Mouse (Mus musculus): Measurements from ENCODE around the gene Zc3hav1l. TPM values are rescaled to one million over a fixed set of nuclear protein-coding genes. Genes with fewer than 3 reads are reported as not detected.

Zc3hav1l gene
- polyA plus RNA-seq, 1 experiment from 2014 or later: 16.4 TPM

GRCm38 (mm10) chr6:38297580-38298245 lies 1.3 kb downstream of the Zc3hav1l start:
- Histone ChIP-seq H3K36me3 (ENCODE audit: control insufficient read depth, insufficient read depth, low read length) (peaks cover 8% of the 10 kb centered on the region; the same call in 1 of the 2 replicates), H3K4me1 (replicated peaks; ENCODE audit: control insufficient read depth, insufficient read depth, low read length) (peaks cover 2% of the 10 kb centered on the region; the same call in 1 of the 2 replicates), H3K27ac (ENCODE audit: low read depth, low read length) (peak overlapping the region; percentile 86; the same call in 1 of the 2 replicates), H3K9ac (ENCODE audit: low read length) (peak overlapping the region; percentile 98; the same call in 1 of the 2 replicates), H3K4me2 (ENCODE audit: low read depth, low read length, severe bottlenecking) (peak overlapping the region; percentile 84), H3K9me3 (ENCODE audit: control insufficient read depth, low read length) (no peaks in the 10 kb centered on the region), H3K27me3 (ENCODE audit: control insufficient read depth, insufficient read depth, low read length) (peaks cover 9% of the 10 kb centered on the region; the same call in 1 of the 2 replicates), H3K4me3 (ENCODE audit: low read depth, low read length) (peak overlapping the region; percentile 60)
- ATAC-seq (replicated peaks; ENCODE audit: low FRiP score) (no peak), DNase-seq (ENCODE audit: low spot score) (peak; percentile 52)
- WGBS: 51% methylated on average over 12 of the region's 12 CpGs

- no peak overlapping the region for H3K4me2 ChIP-seq (ENCODE audit: low read depth, low read length, severe bottlenecking)
- no peak overlapping the region for H3K9ac ChIP-seq (ENCODE audit: low read length)
- DNase-seq (ENCODE audit: low spot score) (no peak), ATAC-seq (replicated peaks; ENCODE audit: low FRiP score) (no peak; the same call in 1 of the 2 replicates)
- peaks cover 2% of the 10 kb centered on the region; the same call in 1 of the 2 replicates for H3K4me1 ChIP-seq (replicated peaks; ENCODE audit: control insufficient read depth, insufficient read depth, low read length)
- no peak overlapping the region for H3K4me3 ChIP-seq (ENCODE audit: low read depth, low read length)
- H3K27ac ChIP-seq (ENCODE audit: low read depth, low read length): no peak overlapping the region
- no peaks in the 10 kb centered on the region for H3K9me3 ChIP-seq (ENCODE audit: control insufficient read depth, low read length)
- peaks cover 17% of the 10 kb centered on the region for H3K27me3 ChIP-seq (ENCODE audit: control insufficient read depth, insufficient read depth, low read length)
- H3K36me3 ChIP-seq (ENCODE audit: control insufficient read depth, insufficient read depth, low read length): peaks cover 8% of the 10 kb centered on the region; the same call in 1 of the 2 replicates
- WGBS: 43% methylated on average over 3 of the region's 3 CpGs
These were observed 5.4 kb downstream of the Zc3hav1l start for GRCm38 (mm10) chr6:38293708-38294107.

DNA sequence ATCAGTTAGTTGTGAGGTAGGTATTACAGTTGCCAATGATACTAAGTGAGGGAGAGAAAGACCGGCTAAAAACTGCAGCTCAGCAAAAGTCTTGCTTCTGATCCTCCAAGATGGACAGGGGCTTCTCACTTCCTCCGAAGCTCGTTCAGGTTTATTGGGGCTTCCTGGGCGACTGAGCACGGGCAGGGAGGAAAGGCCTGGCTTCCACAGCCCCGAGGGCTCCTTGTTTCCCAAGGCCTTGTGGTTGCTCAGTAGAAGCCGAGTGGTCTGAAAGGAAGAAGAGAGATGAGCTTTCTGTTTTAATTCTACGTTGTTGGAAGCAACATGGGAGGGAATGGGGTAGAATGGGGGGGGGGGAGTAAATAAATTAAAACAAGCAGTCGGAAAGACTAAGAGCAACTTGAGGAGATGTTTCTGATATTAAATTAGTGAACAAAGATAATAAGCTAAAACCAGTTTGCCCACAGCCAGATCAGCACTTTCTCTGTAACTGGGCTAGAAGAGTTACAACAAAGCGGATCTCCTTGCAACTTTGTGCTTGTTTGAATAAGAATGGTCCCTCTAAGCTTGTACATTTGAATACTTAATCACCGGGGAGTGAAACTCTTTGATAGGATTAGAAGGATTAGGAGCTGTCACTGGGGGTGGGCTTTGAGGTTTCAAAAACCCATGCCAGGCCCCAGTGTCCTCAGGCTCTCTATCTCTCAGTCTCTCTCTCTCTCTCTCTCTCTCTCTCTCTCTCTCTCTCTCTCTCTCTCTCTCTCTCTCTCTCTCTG lies 6.0 kb downstream of the Zc3hav1l start:
- DNase-seq (ENCODE audit: low spot score) (peak; percentile 56), ATAC-seq (replicated peaks; ENCODE audit: low FRiP score) (peak; percentile 81)
- peaks cover 8% of the 10 kb centered on the region; the same call in 1 of the 2 replicates for H3K36me3 ChIP-seq (ENCODE audit: control insufficient read depth, insufficient read depth, low read length)
- peak overlapping the region; percentile 42; the same call in 1 of the 2 replicates for H3K27ac ChIP-seq (ENCODE audit: low read depth, low read length)
- no peak overlapping the region for H3K4me3 ChIP-seq (ENCODE audit: low read depth, low read length)
- 11% methylated on average over 11 of the region's 11 CpGs for WGBS
- H3K9ac ChIP-seq (ENCODE audit: low read length): no peak overlapping the region
- H3K4me1 ChIP-seq (replicated peaks; ENCODE audit: control insufficient read depth, insufficient read depth, low read length): peaks cover 2% of the 10 kb centered on the region; the same call in 1 of the 2 replicates
- H3K4me2 ChIP-seq (ENCODE audit: low read depth, low read length, severe bottlenecking): no peak overlapping the region
- peaks cover 17% of the 10 kb centered on the region for H3K27me3 ChIP-seq (ENCODE audit: control insufficient read depth, insufficient read depth, low read length)
- H3K9me3 ChIP-seq (ENCODE audit: control insufficient read depth, low read length): no peaks in the 10 kb centered on the region

DNA sequence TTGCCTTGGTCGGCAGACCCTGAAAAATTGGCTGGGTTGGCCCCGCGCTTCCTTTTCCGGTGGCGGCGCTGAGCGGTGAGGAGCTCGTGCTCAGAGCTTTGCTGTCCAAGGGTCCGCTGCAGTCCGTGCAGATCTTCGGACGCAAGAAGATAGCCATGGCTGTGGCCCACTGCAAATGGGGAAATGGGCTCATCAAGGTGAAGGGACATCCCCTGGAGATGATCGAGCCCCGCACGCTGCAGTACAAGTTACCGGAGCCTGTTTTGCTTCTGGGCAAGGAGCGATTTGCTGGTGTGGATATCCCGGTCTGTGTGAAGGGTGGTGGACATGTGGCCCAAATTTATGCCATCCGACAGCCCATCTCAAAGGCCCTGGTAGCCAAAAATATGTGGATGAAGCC lies 14.6 kb downstream of the Zc3hav1l start:
- Histone ChIP-seq H3K36me3 (ENCODE audit: control insufficient read depth, insufficient read depth, low read length) (no peaks in the 10 kb centered on the region; the same call in 1 of the 2 replicates), H3K9ac (ENCODE audit: low read length) (no peak overlapping the region), H3K4me1 (replicated peaks; ENCODE audit: control insufficient read depth, insufficient read depth, low read length) (no peaks in the 10 kb centered on the region), H3K4me2 (ENCODE audit: low read depth, low read length, severe bottlenecking) (no peak overlapping the region), H3K27me3 (ENCODE audit: control insufficient read depth, insufficient read depth, low read length) (no peaks in the 10 kb centered on the region), H3K9me3 (ENCODE audit: control insufficient read depth, low read length) (no peaks in the 10 kb centered on the region), H3K4me3 (ENCODE audit: low read depth, low read length) (no peak overlapping the region), H3K27ac (ENCODE audit: low read depth, low read length) (no peak overlapping the region)
- DNase-seq (ENCODE audit: low spot score): no peak
- 97% methylated on average over 19 of the region's 19 CpGs for WGBS
- no peak for ATAC-seq (replicated peaks; ENCODE audit: low FRiP score)

DNA sequence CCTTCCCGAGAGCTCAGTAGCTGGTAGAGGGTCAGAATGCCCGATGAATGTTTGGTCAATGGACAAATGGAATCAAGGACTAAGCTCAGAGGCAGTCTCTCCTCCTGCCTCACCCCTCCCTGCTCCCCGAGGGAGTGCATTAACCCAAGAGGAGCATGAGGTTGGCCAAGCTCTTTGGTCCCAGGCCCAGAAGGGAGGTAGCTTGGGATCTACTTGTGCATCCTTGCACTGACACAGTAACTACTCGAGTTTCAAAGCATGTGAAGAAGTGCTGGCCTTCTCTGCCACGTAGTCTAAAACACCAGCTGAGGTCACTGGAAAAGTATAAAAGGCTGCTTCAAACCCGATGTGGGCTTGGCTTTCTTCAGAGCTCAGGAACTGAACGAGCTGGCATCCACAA lies 34.6 kb downstream of the Zc3hav1l start:
- DNase-seq (ENCODE audit: low spot score) (no peak), ATAC-seq (replicated peaks; ENCODE audit: low FRiP score) (no peak)
- Histone ChIP-seq H3K4me1 (replicated peaks; ENCODE audit: control insufficient read depth, insufficient read depth, low read length) (no peaks in the 10 kb centered on the region), H3K9me3 (ENCODE audit: control insufficient read depth, low read length) (no peaks in the 10 kb centered on the region), H3K27me3 (ENCODE audit: control insufficient read depth, insufficient read depth, low read length) (no peaks in the 10 kb centered on the region), H3K4me3 (ENCODE audit: low read depth, low read length) (no peak overlapping the region), H3K9ac (ENCODE audit: low read length) (no peak overlapping the region), H3K4me2 (ENCODE audit: low read depth, low read length, severe bottlenecking) (no peak overlapping the region), H3K27ac (ENCODE audit: low read depth, low read length) (no peak overlapping the region), H3K36me3 (ENCODE audit: control insufficient read depth, insufficient read depth, low read length) (no peaks in the 10 kb centered on the region)
- WGBS: 73% methylated on average over 7 of the region's 7 CpGs

DNA sequence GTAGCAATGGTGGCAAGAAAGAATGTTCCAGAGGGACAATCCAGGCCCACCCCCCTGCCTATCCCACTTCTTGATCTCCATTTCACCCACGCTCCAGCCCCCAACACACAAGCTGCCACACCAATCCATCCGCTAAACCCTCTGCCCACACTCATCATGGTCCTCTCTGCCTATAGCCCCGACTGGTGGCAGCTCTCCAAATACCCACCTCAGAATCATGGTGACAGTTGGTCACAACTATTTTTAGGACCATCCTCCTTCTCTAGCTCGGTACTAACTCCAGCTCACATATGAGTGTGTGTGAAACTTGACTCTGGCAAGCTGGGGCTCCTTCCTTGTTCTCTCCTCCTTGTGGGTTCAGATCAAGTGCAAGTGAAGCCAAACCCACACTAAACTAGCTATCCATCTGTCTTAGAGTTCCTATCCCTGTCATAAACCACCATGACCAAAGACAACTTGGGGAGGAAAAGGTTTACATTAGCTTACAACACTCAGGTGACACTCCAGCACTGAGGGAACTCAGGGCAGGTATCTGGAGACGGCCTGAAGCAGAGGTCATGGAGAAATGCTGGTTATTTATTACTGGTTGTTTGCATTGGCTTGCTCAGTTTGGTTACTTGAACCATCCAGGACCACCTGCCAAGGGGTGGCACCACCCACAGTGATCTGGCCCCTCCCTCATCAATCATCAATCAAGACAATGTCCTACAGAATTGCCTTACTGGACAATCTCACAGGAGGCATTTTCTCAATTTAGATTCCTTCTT lies 35.5 kb downstream of the Zc3hav1l start:
- ATAC-seq (replicated peaks; ENCODE audit: low FRiP score) (no peak), DNase-seq (ENCODE audit: low spot score) (no peak)
- Histone ChIP-seq H3K36me3 (ENCODE audit: control insufficient read depth, insufficient read depth, low read length) (no peaks in the 10 kb centered on the region), H3K9ac (ENCODE audit: low read length) (no peak overlapping the region), H3K4me3 (ENCODE audit: low read depth, low read length) (no peak overlapping the region), H3K4me1 (replicated peaks; ENCODE audit: control insufficient read depth, insufficient read depth, low read length) (no peaks in the 10 kb centered on the region), H3K27me3 (ENCODE audit: control insufficient read depth, insufficient read depth, low read length) (no peaks in the 10 kb centered on the region), H3K4me2 (ENCODE audit: low read depth, low read length, severe bottlenecking) (no peak overlapping the region), H3K27ac (ENCODE audit: low read depth, low read length) (no peak overlapping the region), H3K9me3 (ENCODE audit: control insufficient read depth, low read length) (no peaks in the 10 kb centered on the region)
- 81% methylated on average over 5 of the region's 5 CpGs for WGBS

GRCm38 (mm10) chr6:38261877-38262276 lies 37.2 kb downstream of the Zc3hav1l start:
- H3K27ac ChIP-seq (ENCODE audit: low read depth, low read length): no peak overlapping the region
- H3K9me3 ChIP-seq (ENCODE audit: control insufficient read depth, low read length): no peaks in the 10 kb centered on the region
- no peak for DNase-seq (ENCODE audit: low spot score)
- WGBS: 67% methylated on average over 4 of the region's 4 CpGs
- H3K27me3 ChIP-seq (ENCODE audit: control insufficient read depth, insufficient read depth, low read length): no peaks in the 10 kb centered on the region
- no peak for ATAC-seq (replicated peaks; ENCODE audit: low FRiP score)
- no peaks in the 10 kb centered on the region for H3K4me1 ChIP-seq (replicated peaks; ENCODE audit: control insufficient read depth, insufficient read depth, low read length)
- H3K9ac ChIP-seq (ENCODE audit: low read length): no peak overlapping the region
- no peaks in the 10 kb centered on the region for H3K36me3 ChIP-seq (ENCODE audit: control insufficient read depth, insufficient read depth, low read length)
- H3K4me2 ChIP-seq (ENCODE audit: low read depth, low read length, severe bottlenecking): no peak overlapping the region
- no peak overlapping the region for H3K4me3 ChIP-seq (ENCODE audit: low read depth, low read length)

- no peaks in the 10 kb centered on the region for H3K36me3 ChIP-seq (ENCODE audit: control insufficient read depth, insufficient read depth, low read length)
- peaks cover 2% of the 10 kb centered on the region; the same call in 1 of the 2 replicates for H3K27me3 ChIP-seq (ENCODE audit: control insufficient read depth, insufficient read depth, low read length)
- peaks cover 3% of the 10 kb centered on the region; the same call in 1 of the 2 replicates for H3K4me1 ChIP-seq (replicated peaks; ENCODE audit: control insufficient read depth, insufficient read depth, low read length)
- H3K9ac ChIP-seq (ENCODE audit: low read length): no peak overlapping the region
- no peak overlapping the region for H3K4me3 ChIP-seq (ENCODE audit: low read depth, low read length)
- no peak overlapping the region for H3K4me2 ChIP-seq (ENCODE audit: low read depth, low read length, severe bottlenecking)
- no peaks in the 10 kb centered on the region for H3K9me3 ChIP-seq (ENCODE audit: control insufficient read depth, low read length)
- 89% methylated on average over 8 of the region's 8 CpGs for WGBS
- DNase-seq (ENCODE audit: low spot score) (no peak), ATAC-seq (replicated peaks; ENCODE audit: low FRiP score) (no peak)
- H3K27ac ChIP-seq (ENCODE audit: low read depth, low read length): no peak overlapping the region
These were observed 41.6 kb downstream of the Zc3hav1l start for GRCm38 (mm10) chr6:38257506-38257905.
